Mouse (Mus musculus) heart, postnatal 0 days (tissue): ENCODE results near the gene Mettl25.

Source experiments
- CTCF ChIP-seq: IDR thresholded peaks from 2 replicates; pipeline ENCODE4 v1.5.1; 2016; ENCODE audit warnings: antibody characterized with exemption, control low read depth, low read depth
- EP300 ChIP-seq: IDR thresholded peaks from 2 replicates; pipeline ENCODE4 v1.6.1; 2016; ENCODE audit warnings: antibody characterized with exemption, low read depth

- no peak for TF ChIP-seq EP300
- no peak; the same call in 1 of the 2 replicates for TF ChIP-seq CTCF
Observed at GRCm38 (mm10) chr10:105834627-105835228, 6.5 kb downstream of the Mettl25 start.
